Mouse (Mus musculus) cerebellum, adult 9-11 months (tissue): ENCODE results near the gene Cux2.

Experiments
- DNase-seq: peaks from one replicate; pipeline ENCODE4 v3.0.0; 2022

The Cux2 gene

GRCm38 (mm10) chr5:122059060-122060017 lies 9.4 kb upstream of the Cux2 start:
- DNase-seq: peak; percentile 57

DNA sequence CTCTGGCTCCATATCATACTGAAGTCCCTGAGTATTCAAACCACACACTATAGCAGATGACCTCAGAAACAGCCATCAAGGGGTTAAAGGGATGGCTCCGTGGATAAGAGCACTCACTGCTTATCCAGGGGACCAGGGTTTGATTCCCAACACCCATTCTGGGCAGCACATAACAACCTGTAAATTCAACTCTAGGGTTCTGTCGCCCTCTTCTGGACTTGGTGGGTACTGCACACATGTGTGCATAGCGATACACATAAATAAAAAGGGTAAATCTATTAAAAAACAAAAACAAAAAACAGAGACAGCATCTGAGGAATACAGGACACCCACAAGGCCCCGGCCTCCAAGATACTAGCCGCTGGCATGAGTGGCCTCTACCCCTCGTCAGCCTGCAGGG lies 7.7 kb upstream of the Cux2 start:
- DNase-seq: no peak

GRCm38 (mm10) chr5:122056557-122056956 lies 6.7 kb upstream of the Cux2 start:
- DNase-seq: no peak

GRCm38 (mm10) chr5:122054130-122054843 lies 4.4 kb upstream of the Cux2 start:
- peak; percentile 84 for DNase-seq

- no peak for DNase-seq
Measured at GRCm38 (mm10) chr5:122053587-122053986, 3.7 kb upstream of the Cux2 start.

GRCm38 (mm10) chr5:122050832-122051105 lies 867 bp upstream of the Cux2 start:
- no peak for DNase-seq

DNA sequence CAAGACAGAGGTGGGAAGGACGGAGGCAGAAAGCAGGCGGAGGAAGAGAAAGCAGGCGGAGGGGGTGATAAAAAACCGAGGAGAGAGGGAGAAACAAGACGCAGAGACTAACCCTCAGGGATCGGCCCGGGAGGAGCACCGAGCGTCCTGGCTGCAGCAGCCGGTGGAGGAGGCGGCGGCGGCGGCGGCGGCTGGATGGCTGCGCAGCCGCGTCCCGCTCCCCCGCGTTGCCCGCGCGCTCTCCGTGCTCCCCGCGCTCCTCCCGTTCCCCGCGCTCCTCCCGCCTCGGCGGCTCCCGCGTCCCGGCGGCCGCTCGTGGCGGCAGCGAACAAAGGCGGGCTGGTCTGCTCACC lies 262 bp downstream of the Cux2 start:
- no peak for DNase-seq

- peak; percentile 58 for DNase-seq
Measured at GRCm38 (mm10) chr5:122048686-122049663, 927 bp downstream of the Cux2 start.

GRCm38 (mm10) chr5:122048252-122048651 lies 1.6 kb downstream of the Cux2 start:
- no peak for DNase-seq

DNA sequence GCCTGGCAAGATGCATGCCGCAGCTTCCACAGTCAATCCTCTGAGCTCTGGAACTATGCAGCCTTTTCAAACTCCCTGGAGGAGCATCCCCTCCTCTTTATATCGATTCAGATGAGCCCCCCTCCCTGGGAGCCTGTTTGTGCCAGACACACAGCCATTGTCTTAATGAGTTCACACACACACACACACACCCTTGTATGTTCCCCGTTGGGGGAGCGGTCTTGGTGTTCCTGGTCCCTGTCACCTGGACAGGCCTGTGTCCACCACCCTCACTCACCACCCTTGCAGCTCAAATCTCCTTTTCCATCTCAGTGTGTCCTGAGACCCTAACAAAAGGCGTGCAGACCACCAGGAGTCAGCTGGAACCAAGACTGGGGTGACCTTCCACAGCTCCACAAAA lies 2.1 kb downstream of the Cux2 start:
- no peak for DNase-seq

DNA sequence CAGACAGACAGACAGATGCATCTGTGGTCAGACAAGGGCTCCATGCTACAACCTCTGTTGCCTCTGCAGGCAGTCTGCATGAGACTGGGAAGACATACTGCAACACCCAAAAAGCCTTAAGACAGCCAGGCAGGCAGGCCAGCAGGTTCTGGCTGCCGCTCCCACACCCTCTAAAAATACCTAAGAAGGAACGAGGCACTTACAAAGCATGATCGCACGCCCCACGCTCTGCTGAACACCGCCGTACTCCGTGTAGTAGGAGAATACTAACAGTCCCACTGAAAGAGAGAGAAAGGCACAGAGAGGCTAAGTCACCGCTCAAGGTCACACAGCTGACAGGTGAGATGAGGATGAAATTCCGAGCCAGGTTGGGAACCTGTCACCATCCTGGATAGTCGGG lies 6.3 kb downstream of the Cux2 start:
- DNase-seq: no peak

DNA sequence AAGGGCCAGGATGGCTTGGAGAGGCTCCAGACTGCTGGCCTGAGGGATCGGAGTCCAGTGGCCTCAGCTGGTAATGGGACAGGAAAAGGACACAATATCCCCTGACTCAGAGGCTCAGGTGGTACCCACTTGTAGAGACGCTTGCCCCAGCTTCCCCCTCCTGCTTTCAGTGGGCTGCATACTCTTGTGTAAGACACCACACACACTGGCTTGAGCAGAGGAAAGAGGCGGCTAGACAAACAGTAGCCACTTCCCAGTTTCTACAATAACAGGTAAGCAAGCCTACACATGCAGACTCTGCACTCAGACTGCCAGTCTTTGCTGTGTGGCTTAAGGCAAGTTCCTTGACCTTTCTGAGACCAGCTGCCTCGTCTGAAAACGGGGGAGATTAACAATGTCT lies 14.6 kb downstream of the Cux2 start:
- DNase-seq: no peak

DNA sequence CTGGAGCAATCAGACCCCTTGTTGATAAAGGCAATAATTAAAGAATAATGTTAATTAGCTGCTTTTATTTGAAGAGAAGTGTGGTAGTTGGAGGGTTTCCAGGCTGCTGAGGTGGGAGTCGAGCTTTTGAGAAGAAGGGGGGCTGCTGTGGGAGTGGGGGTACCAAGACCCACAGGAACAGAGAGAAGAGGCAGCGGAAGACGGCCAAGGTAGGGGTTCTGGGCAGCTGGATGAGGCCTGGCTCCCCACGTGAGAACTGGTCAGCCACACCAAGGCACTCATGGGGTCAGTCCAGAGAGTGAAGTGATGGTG lies 16.8 kb downstream of the Cux2 start:
- no peak for DNase-seq

- no peak for DNase-seq
Measured at GRCm38 (mm10) chr5:122032471-122033166, 17.3 kb downstream of the Cux2 start.

DNA sequence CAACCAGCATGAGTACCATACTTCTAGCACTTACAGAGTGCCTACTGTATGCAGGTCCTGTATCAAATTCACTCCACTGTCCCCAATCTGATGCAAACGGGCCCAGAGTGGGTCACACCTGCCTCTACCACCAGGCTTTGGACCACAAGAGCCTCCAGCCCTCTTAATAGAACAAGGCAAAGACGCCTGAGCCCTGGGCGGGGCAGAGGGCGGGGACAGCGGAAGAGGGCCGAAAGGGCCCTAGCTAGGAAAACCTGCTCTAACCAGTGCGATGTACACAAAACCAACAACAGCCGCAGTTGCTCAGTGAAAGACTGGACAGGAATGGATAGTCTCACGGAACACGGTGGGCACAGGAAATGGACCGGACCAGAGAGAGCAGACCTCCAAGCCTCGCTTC lies 18.8 kb downstream of the Cux2 start:
- DNase-seq: no peak

DNA sequence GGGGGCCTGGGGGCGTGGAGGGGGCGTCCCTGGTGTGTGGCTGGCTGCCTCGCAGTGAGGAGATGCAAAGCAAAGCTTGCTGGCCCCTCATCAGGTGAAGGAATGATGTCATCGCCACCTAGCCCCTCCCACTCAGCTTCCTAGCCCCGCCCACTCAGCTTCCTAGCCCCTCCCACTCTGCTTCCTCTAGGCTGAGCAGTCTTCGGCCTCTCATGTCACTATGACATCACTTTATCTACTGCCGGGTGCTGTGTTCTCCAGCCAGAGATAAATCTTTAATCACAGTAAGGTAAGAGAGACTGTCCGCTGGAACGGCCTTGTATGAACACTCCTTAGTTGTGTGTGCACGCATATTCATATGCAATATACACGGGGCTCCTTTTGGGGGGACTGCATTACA lies 19.3 kb downstream of the Cux2 start:
- no peak for DNase-seq

DNA sequence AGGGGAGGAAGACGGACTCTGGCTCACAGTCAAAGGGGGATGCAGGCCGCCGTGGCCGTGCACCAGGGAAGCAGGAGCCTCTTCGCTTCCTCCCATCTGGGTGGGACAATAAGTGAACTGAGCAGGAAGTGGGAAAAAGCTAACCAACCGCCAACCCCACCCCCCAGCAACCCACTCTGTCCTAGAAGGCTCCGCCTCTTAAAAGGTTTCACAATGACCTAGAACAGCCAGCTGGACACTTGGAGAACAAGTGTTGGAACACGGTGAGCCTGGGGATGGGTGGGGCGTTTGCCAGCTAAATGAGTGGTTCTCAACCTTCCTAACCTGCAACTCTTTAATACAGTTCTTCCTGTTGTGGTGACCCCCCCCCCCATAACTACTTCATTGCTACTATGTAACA lies 23.1 kb downstream of the Cux2 start:
- no peak for DNase-seq

DNA sequence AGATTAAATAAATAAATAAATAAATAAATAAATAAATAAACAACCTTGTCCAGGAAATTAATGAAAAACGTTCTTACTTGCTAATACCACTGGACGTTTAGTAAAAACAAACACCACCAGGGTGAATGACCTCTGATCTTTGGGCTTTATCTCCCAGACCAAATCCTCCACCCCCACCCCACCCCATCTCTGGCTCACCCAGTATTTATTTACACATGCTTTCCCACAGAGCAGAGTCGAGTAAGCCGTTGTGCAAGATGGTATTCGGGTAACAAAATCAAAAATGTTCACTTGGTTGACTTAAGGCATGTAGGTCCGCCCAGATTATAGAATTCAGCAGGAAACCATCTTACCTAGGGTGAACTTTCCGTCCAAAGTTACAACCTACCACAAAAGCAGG lies 23.6 kb downstream of the Cux2 start:
- no peak for DNase-seq

GRCm38 (mm10) chr5:122025117-122025516 lies 24.8 kb downstream of the Cux2 start:
- no peak for DNase-seq

DNA sequence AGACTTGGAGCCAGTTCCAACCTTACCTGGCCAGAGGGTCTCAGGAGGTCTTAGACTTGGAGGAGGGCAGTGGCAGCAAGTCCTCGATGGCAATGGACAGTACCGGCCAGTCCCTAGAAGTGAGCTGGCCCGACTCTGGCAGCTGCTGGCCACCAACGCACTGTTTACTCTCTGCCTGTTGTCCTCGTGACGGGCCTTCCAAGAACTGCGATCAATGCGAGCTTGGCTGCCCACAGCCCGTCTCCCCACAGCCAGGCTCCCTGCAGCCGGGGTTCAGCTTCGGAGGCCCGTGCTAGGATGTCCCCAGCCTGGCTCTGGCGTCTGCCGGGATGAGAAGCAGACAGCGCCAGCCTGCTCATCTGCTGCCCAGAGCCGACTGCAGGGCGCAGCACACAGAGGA lies 30.6 kb downstream of the Cux2 start:
- no peak for DNase-seq

DNA sequence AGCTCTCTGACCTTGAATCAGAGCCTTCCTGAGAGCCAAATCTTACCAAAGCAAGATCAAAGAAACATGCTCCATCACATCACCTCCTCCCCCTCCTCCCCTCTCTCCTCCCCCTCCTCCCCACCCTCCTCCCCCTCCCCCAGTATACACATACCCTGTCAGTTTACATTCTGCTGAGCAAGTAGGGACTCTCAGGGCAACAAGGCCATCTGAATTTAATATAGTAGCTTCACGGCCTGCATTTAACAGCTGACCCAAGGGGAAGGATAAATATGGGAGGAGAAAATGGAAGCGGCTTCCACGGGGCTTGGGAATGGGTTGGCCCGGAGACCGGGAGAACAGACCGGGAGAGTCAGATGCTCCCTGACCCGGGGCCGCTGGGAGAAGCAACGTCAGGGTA lies 32.1 kb downstream of the Cux2 start:
- DNase-seq: no peak

- DNase-seq: no peak
Measured at GRCm38 (mm10) chr5:122017269-122017668, 32.6 kb downstream of the Cux2 start.

GRCm38 (mm10) chr5:122016744-122017143 lies 33.2 kb downstream of the Cux2 start:
- no peak for DNase-seq
